Mouse (Mus musculus): ENCODE results near the gene Rpl35. TPM values are rescaled to one million over a fixed set of nuclear protein-coding genes. Genes with fewer than 3 reads are reported as not detected.

Gene Rpl35
- polyA plus RNA-seq, 1 experiment from 2014 or later: 974 TPM

DNA sequence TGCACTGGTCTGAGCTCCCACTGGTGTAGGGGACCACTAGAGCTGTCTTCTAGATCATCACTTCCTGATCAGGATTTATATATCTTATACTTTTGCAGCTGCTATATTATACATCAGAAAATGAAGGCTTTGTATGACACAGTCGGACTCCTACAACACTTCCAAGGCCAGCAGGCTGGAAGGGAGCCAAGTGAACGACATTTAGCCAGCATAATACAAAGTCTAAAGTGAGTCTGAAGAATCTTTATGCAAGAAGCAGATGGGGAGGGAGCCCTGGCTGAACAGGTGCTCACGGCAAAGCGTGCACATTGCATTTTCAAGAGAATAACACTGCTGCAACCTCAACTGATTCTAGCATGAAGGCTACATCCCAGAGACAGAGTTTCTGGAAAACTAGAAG lies 13.0 kb downstream of the Rpl35 start:
- Histone ChIP-seq H3K27me3 (no peaks in the 10 kb centered on the region), H3K36me3 (no peaks in the 10 kb centered on the region), H3K4me2 (no peak overlapping the region), H3K9me3 (no peaks in the 10 kb centered on the region), H3K4me3 (no peak overlapping the region), H3K9ac (no peak overlapping the region), H3K27ac (no peak overlapping the region), H3K4me1 (peaks cover 8% of the 10 kb centered on the region)
- no peak for ATAC-seq (ENCODE audit: insufficient number of reproducible peaks, low FRiP score, low TSS enrichment, low read depth)
- WGBS: 53% methylated on average over 4 of the region's 4 CpGs

DNA sequence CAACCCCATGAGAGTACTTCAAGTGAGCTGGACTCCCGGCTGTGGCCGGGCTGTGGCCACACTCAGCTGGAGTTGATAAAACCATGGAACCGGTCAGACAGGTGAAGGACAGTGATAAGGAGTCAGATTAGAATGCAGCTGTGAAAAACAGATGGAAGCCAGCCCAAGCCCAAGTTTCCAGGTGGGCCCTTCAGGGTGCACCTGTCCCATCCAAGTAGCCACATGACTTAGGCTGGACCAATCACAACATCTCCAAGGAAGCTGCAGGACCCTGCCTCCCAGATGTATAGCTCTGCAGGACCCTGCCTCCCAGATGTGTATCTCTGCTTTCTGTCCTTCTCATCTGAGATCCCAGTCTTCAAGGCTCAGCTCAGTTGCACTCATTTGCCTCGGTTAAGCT lies 13.4 kb downstream of the Rpl35 start:
- Histone ChIP-seq H3K9me3 (no peaks in the 10 kb centered on the region), H3K9ac (no peak overlapping the region), H3K27ac (no peak overlapping the region), H3K4me2 (no peak overlapping the region), H3K4me3 (no peak overlapping the region), H3K36me3 (no peaks in the 10 kb centered on the region), H3K27me3 (no peaks in the 10 kb centered on the region), H3K4me1 (peaks cover 9% of the 10 kb centered on the region; the same call in 1 of the 2 replicates)
- ATAC-seq (ENCODE audit: insufficient number of reproducible peaks, low FRiP score, low TSS enrichment, low read depth): no peak
- WGBS: 67% methylated on average over 4 of the region's 4 CpGs

DNA sequence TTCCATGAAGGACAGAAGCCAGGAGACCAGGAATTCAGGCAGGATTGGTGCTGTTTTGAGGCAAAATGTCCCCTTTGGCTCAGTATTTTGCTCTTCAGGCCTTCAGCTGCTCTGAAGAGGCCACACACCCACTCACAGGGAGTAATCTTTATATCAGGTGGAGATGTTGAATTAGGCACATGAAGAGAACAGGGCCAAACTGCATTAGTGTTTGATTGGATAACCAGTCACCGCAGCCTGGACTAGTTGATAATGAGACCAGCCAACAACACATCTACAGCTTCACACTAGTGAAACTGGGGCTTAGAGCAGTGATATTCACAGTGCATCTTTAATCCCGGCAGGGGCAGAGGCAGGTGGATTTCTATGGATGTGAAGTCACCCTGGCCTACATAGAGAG lies 16.5 kb downstream of the Rpl35 start:
- peaks cover 13% of the 10 kb centered on the region; the same call in 1 of the 2 replicates for H3K4me1 ChIP-seq

DNA sequence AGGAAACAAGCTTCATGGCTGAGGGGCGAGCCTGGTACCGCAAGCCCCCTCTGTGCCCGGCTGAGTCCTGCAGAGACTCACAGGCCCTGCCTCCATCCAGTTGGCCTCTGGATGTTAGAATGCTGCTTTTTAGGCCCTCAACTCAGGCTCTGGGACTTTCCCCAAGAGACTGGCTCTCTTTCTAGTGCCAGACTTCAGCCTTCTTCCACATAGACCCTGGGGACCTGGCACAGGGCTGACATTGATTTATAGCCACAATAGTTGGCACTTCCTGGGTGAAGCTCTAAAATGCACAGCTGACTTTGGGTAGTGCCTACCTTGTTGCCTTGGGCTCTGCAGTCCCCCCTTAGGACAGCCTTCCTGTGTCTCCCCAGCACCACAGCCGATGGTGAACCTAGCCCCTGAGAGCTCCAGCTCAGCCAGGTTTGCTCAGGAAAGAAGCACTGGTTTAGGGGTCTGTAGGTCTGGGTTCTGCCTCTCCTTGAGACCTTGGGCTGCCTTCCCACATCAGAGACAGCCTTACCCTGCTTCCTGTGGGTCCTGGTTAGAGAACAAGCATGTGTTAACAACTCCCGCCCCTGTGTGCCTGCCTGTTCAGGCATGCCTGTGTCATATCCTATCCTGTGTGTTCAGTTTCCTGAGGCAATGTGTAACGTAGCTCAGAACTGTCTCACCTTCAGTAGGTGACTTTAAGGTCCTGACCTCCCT lies 17.5 kb downstream of the Rpl35 start:
- Histone ChIP-seq H3K4me1 (peaks cover 13% of the 10 kb centered on the region; the same call in 1 of the 2 replicates), H3K9ac (no peak overlapping the region), H3K4me3 (no peak overlapping the region), H3K27ac (peak overlapping the region; percentile 43; the same call in 1 of the 2 replicates), H3K9me3 (no peaks in the 10 kb centered on the region), H3K4me2 (no peak overlapping the region), H3K36me3 (no peaks in the 10 kb centered on the region), H3K27me3 (no peaks in the 10 kb centered on the region)
- peak; percentile 66; the same call in 1 of the 2 replicates for ATAC-seq (ENCODE audit: insufficient number of reproducible peaks, low FRiP score, low TSS enrichment, low read depth)
- 64% methylated on average over 6 of the region's 6 CpGs for WGBS

More for the DNA sequence above, 16.5 kb downstream of the Rpl35 start:
- H3K4me2 ChIP-seq: no peak overlapping the region
- no peaks in the 10 kb centered on the region for H3K27me3 ChIP-seq
- no peak for ATAC-seq (ENCODE audit: insufficient number of reproducible peaks, low FRiP score, low TSS enrichment, low read depth)
- H3K36me3 ChIP-seq: no peaks in the 10 kb centered on the region
- H3K27ac ChIP-seq: no peak overlapping the region
- H3K4me3 ChIP-seq: no peak overlapping the region
- H3K9ac ChIP-seq: no peak overlapping the region
- no peaks in the 10 kb centered on the region for H3K9me3 ChIP-seq
- WGBS: 91% methylated on average over 2 of the region's 2 CpGs

DNA sequence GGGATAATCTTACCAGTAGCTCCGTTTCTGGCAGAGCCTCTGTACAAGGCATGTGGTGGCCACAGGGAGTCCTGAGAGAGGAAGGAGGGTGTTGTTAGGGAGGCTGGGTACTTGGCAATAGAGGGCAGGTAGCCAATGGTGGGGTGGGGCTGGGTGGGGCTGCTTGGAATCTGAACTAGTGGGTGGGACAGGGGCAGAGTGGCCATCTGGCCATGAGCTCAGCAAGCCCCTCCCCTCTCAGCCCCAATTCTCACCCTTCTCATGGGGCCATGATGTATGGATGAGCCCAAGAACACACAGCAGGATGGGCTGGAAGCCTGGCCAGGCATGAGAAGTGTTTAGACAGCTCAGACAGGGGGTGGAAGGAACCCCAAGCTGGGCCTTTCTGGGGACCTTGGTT lies 18.1 kb downstream of the Rpl35 start:
- 46% methylated on average over 1 of the region's 1 CpGs for whole genome bisulfite sequencing
- no peaks in the 10 kb centered on the region for H3K27me3 ChIP-seq
- H3K9ac ChIP-seq: no peak overlapping the region
- no peak overlapping the region for H3K4me3 ChIP-seq
- ATAC-seq (ENCODE audit: insufficient number of reproducible peaks, low FRiP score, low TSS enrichment, low read depth): no peak
- no peak overlapping the region for H3K4me2 ChIP-seq
- peak overlapping the region; percentile 38; the same call in 1 of the 2 replicates for H3K27ac ChIP-seq
- H3K4me1 ChIP-seq: peaks cover 13% of the 10 kb centered on the region; the same call in 1 of the 2 replicates
- no peaks in the 10 kb centered on the region for H3K9me3 ChIP-seq
- no peaks in the 10 kb centered on the region for H3K36me3 ChIP-seq

DNA sequence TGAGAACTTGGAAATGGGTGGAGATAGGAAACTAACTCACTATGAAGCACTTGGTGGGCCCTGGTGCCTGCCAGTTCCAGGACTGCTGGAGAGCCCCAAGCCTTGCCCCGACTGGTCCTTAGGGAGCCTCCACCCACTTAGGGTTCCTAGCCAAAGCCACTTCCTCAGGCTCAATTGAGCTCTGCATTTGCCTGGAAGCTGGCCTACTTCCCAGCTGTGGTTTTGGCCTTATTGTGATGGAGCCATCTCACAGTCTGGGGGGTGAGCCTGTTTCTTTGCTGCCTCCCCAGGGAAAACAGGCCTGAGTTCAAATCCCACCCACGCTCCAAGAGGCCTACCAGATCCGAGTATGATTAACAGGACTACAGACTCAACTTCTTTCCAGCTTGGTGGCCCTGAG lies 18.8 kb downstream of the Rpl35 start:
- Histone ChIP-seq H3K4me1 (peaks cover 13% of the 10 kb centered on the region; the same call in 1 of the 2 replicates), H3K36me3 (no peaks in the 10 kb centered on the region), H3K9me3 (no peaks in the 10 kb centered on the region), H3K27ac (no peak overlapping the region), H3K9ac (no peak overlapping the region), H3K4me2 (no peak overlapping the region), H3K27me3 (no peaks in the 10 kb centered on the region), H3K4me3 (no peak overlapping the region)
- WGBS: 58% methylated on average over 3 of the region's 3 CpGs
- no peak for ATAC-seq (ENCODE audit: insufficient number of reproducible peaks, low FRiP score, low TSS enrichment, low read depth)

DNA sequence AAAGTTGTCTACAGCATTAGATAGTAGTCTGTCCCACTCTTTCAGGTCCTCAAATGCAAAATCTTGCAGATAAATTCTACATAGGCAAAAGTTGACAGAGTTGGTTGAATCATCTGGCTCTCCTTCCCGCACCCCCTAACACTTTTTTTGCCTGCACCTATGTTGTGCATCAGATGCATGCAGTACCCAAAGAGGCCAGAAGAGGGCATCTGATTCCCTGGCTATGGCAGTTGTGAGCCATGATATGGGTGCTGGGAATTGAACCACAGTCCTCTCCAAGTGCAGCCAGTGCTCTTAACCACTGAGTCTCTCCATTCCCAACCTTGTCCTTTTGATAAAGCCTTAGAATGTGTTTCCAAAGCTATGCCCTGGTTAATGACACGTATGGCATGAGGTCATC lies 22.0 kb downstream of the Rpl35 start:
- Histone ChIP-seq H3K27me3 (no peaks in the 10 kb centered on the region), H3K27ac (no peak overlapping the region)
- 100% methylated on average over 2 of the region's 2 CpGs for WGBS

DNA sequence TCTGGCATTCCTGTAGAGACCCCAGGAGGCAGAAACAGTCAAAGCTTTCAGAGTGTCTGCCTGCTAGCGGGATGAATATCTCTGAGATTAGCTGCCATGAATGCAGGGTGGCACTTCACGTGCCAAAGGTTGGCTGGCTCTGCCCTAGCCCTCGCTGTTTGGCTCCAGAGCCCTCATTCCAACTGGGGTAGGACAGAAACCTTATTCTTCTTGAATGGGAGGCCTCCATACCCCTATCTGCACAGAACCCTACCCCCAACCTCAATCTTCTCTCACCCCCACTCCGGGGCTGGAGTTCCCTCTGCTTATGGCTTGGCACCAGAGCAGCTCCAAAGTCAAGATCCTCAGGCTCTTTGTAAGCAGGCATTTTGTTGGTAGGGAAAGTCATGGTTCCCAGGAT lies 27.6 kb downstream of the Rpl35 start:
- Histone ChIP-seq H3K9ac (no peak overlapping the region), H3K36me3 (no peaks in the 10 kb centered on the region), H3K27me3 (no peaks in the 10 kb centered on the region), H3K4me2 (no peak overlapping the region), H3K4me3 (no peak overlapping the region), H3K4me1 (peaks cover 4% of the 10 kb centered on the region; the same call in 1 of the 2 replicates), H3K9me3 (no peaks in the 10 kb centered on the region), H3K27ac (no peak overlapping the region)
- WGBS: 81% methylated on average over 4 of the region's 4 CpGs
- no peak for ATAC-seq (ENCODE audit: insufficient number of reproducible peaks, low FRiP score, low TSS enrichment, low read depth)

More for the DNA sequence above, 22.0 kb downstream of the Rpl35 start:
- no peak overlapping the region for H3K4me2 ChIP-seq
- no peaks in the 10 kb centered on the region for H3K9me3 ChIP-seq
- no peak overlapping the region for H3K9ac ChIP-seq
- H3K4me3 ChIP-seq: no peak overlapping the region
- no peaks in the 10 kb centered on the region for H3K36me3 ChIP-seq
- peaks cover 17% of the 10 kb centered on the region; the same call in 1 of the 2 replicates for H3K4me1 ChIP-seq
- no peak for ATAC-seq (ENCODE audit: insufficient number of reproducible peaks, low FRiP score, low TSS enrichment, low read depth)

DNA sequence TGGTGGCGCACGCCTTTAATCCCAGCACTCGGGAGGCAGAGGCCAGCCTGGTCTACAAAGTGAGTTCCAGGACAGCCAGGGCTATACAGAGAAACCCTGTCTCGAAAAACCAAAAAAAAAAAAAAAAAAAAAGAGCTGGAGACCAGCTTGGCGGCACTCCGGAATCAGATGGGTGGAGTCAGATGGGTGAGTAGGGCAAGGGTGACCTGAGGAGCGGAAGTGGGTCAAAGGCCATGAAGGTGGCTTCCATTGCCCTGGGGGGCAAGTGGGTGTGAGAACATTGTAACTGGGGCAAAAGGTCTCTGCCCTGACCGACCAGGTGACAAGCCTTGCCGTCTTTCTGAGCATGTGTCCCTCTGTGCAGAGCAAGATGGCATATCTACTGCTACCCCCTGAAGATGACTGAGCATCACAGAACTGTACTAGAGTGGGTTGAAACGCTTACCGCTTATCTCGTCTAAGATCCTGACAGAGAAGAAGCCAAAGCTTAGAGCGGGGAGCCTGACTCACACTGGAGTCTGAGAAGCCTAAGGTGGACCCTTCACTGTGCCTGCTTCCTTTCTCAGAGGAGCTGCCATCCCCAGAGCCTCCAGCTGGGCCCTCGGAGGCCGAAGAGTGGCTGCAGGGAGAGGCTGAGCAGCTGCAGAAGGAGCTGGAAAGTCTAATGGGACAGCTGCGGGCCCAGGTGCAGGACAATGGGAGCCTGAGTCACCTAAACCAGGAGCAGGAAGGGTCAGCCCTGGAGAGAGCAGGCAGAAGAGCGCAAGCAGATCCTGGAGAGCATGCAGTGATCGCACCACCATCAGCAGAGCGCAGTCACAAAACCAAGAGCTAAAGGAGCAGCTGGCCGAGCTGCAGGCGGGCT lies 29.3 kb downstream of the Rpl35 start:
- H3K27me3 ChIP-seq: no peaks in the 10 kb centered on the region
- H3K4me1 ChIP-seq: peaks cover 2% of the 10 kb centered on the region; the same call in 1 of the 2 replicates
- no peak overlapping the region for H3K27ac ChIP-seq
- whole genome bisulfite sequencing: 81% methylated on average over 21 of the region's 21 CpGs
- ATAC-seq (ENCODE audit: insufficient number of reproducible peaks, low FRiP score, low TSS enrichment, low read depth): no peak
- H3K4me3 ChIP-seq: no peak overlapping the region
- no peak overlapping the region for H3K9ac ChIP-seq
- H3K9me3 ChIP-seq: no peaks in the 10 kb centered on the region
- no peaks in the 10 kb centered on the region for H3K36me3 ChIP-seq
- no peak overlapping the region for H3K4me2 ChIP-seq

DNA sequence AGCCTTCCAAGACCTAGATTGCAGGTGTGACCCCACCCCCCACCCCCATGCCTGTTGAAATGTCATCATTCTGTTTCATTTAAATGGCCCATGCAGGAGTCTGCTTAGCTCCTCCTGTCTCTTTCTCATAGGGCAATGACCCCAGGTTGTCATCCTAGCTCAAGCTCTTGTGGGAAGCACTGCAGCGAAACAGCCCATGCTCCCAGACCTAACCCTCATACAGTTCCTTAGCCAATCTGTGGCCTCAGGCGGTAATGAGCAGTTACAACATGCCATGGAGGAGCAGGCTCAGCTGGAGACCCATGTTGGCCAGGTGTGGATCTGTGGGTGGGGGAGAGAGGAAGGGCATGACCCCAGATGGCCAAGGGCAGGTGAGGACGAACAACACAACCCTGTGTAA lies 30.2 kb downstream of the Rpl35 start:
- 61% methylated on average over 3 of the region's 3 CpGs for WGBS
- no peaks in the 10 kb centered on the region for H3K27me3 ChIP-seq
- no peaks in the 10 kb centered on the region for H3K36me3 ChIP-seq
- no peak overlapping the region for H3K27ac ChIP-seq
- no peak overlapping the region for H3K4me2 ChIP-seq
- H3K9me3 ChIP-seq: no peaks in the 10 kb centered on the region
- H3K4me1 ChIP-seq: no peaks in the 10 kb centered on the region
- ATAC-seq (ENCODE audit: insufficient number of reproducible peaks, low FRiP score, low TSS enrichment, low read depth): no peak
- no peak overlapping the region for H3K4me3 ChIP-seq
- H3K9ac ChIP-seq: no peak overlapping the region

DNA sequence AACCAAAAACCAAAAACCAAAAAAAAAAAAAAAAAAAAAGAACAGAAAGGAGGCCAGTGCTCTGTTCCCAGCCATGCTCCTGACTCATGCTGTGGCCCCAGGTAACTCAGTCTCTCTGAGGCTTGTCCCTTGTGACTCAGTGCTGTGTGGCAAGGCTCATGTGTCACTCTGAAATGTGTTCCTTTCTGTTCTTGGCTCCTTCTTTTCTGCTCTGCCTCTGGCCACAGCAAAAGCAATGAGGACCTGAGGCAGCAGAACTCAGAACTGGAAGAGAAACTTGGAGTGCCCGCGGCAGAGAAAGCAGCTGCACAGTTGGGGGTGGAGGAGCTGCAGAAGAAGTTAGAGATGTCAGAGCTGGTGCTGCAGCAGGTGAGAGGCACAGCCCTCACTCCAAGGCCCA lies 31.3 kb downstream of the Rpl35 start:
- WGBS: 27% methylated on average over 2 of the region's 2 CpGs
- ATAC-seq (ENCODE audit: insufficient number of reproducible peaks, low FRiP score, low TSS enrichment, low read depth): no peak

DNA sequence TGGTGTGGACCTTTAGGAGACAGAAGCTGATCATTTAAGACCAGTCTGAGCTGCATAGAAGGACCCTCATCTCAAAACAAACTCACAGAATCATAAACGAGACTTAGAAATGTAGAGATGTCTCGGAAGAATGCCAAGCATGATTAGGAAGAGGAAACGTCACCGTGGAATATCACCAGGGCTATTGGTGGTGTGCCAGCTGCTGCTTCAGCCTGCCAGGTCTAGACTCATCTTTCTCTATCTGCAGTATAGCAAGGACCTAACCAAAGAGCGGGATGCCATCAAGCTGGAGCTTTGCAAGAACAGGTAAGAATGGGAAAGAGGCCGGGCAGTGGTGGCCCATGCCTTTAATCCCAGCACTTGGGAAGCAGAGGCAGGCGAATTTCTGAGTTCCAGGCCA lies 31.7 kb downstream of the Rpl35 start:
- ATAC-seq (ENCODE audit: insufficient number of reproducible peaks, low FRiP score, low TSS enrichment, low read depth): no peak
- Histone ChIP-seq H3K4me3 (no peak overlapping the region), H3K4me2 (no peak overlapping the region), H3K27ac (no peak overlapping the region), H3K27me3 (no peaks in the 10 kb centered on the region), H3K36me3 (no peaks in the 10 kb centered on the region), H3K9ac (no peak overlapping the region), H3K9me3 (no peaks in the 10 kb centered on the region), H3K4me1 (no peaks in the 10 kb centered on the region)
- 70% methylated on average over 7 of the region's 7 CpGs for WGBS

More for the DNA sequence above, 31.3 kb downstream of the Rpl35 start:
- Histone ChIP-seq H3K4me3 (no peak overlapping the region), H3K36me3 (no peaks in the 10 kb centered on the region), H3K4me2 (no peak overlapping the region), H3K9ac (no peak overlapping the region), H3K9me3 (no peaks in the 10 kb centered on the region), H3K27ac (no peak overlapping the region), H3K4me1 (no peaks in the 10 kb centered on the region), H3K27me3 (no peaks in the 10 kb centered on the region)
